Mouse (Mus musculus) lung, embryonic 14.5 days (tissue): ENCODE measurements around the gene Igfbp5. TPM values are rescaled to one million over a fixed set of nuclear protein-coding genes. Genes with fewer than 3 reads are reported as not detected.

Experiments
- ATAC-seq: fragments of 200-750 bp; cut with Nextera tagmentation; 2 replicates; pipeline ENCODE4 v1.8.0; 2017; ENCODE audit warnings: mild to moderate bottlenecking, moderate TSS enrichment, moderate library complexity; ENCODE audit not compliant: insufficient read depth
- DNase-seq: peaks from one replicate; pipeline ENCODE4 v3.0.0-alpha.2; 2015
- H3K27ac ChIP-seq: fragments of 300-500 bp; sonication (generic); 2 replicates; pipeline ENCODE4 v1.5.1; 2014; ENCODE audit warnings: low read depth, mild to moderate bottlenecking, moderate library complexity
- H3K27me3 ChIP-seq: fragments of 300-500 bp; sonication (generic); 2 replicates; pipeline ENCODE4 v1.6.1; 2014; ENCODE audit warnings: low read length, control low read depth; ENCODE audit not compliant: insufficient read depth
- H3K36me3 ChIP-seq: fragments of 300-500 bp; sonication (generic); 2 replicates; pipeline ENCODE4 v1.6.1; 2014; ENCODE audit warnings: control low read depth; ENCODE audit not compliant: insufficient read depth
- H3K4me1 ChIP-seq: fragments of 300-500 bp; sonication (generic); 2 replicates; pipeline ENCODE4 v1.6.1; 2014; ENCODE audit warnings: antibody characterized with exemption, control low read depth; ENCODE audit not compliant: insufficient read depth
- H3K4me2 ChIP-seq: fragments of 300-500 bp; sonication (generic); 2 replicates; pipeline ENCODE4 v1.6.1; 2014; ENCODE audit warnings: mild to moderate bottlenecking
- H3K4me3 ChIP-seq: fragments of 300-500 bp; sonication (generic); 2 replicates; pipeline ENCODE4 v1.5.1; 2014; ENCODE audit warnings: low read depth, low read length
- H3K9ac ChIP-seq: fragments of 300-500 bp; sonication (generic); 2 replicates; pipeline ENCODE4 v1.6.1; 2014
- H3K9me3 ChIP-seq: fragments of 300-500 bp; sonication (generic); 2 replicates; pipeline ENCODE4 v1.6.1; 2016; ENCODE audit warnings: low read depth, low read length, control low read depth
- CTCF ChIP-seq: IDR thresholded peaks from 2 replicates; pipeline ENCODE4 v1.5.1; 2016; ENCODE audit warnings: antibody characterized with exemption, low read depth
- WGBS: fragments of 180-500 bp; shearing (Covaris S2); extraction: QIAGEN DNeasy Blood & Tissue Kit; methylation state at CpG from one replicate; pipeline ENCODE4 v1.1.7; 2014; 5-methylcytosine and 5-hydroxymethylcytosine counted together
- polyA plus RNA-seq: library from polyadenylated mRNA; unstranded; fragments of >200 nt; fragmentation: Nextera tagmentation; extraction: Ambion mirVana; gene quantifications from 2 replicates; pipeline ENCODE4 v1.2.1, GENCODE M21; 2014

Igfbp5 gene
- polyA plus RNA-seq, 1 experiment from 2014 or later = 48.5 TPM

- ATAC-seq (peak; percentile 50), DNase-seq (peak; percentile 83)
- Histone ChIP-seq H3K36me3 (peaks cover 1% of the 10 kb centered on the region; the same call in 1 of the 2 replicates), H3K4me3 (peak overlapping the region; percentile 59), H3K27ac (peak overlapping the region; percentile 93; the same call in 1 of the 2 replicates), H3K4me1 (no peaks in the 10 kb centered on the region; the same call in 1 of the 2 replicates), H3K4me2 (peak overlapping the region; percentile 87), H3K27me3 (peaks cover 14% of the 10 kb centered on the region), H3K9me3 (no peaks in the 10 kb centered on the region), H3K9ac (peak overlapping the region; percentile 74; the same call in 1 of the 2 replicates)
- under 1% methylated on average over 8 of the region's 8 CpGs for WGBS
- TF ChIP-seq CTCF = no peak
Measured at GRCm38 (mm10) chr1:72872521-72872920, 2.2 kb downstream of the Igfbp5 start.

GRCm38 (mm10) chr1:72871697-72872411 is 2.8 kb downstream of the Igfbp5 start:
- TF ChIP-seq CTCF = no peak
- Histone ChIP-seq H3K4me3 (peak overlapping the region; percentile 59), H3K27ac (peak overlapping the region; percentile 55), H3K9me3 (no peaks in the 10 kb centered on the region), H3K27me3 (peaks cover 14% of the 10 kb centered on the region), H3K4me1 (no peaks in the 10 kb centered on the region; the same call in 1 of the 2 replicates), H3K36me3 (peaks cover 6% of the 10 kb centered on the region), H3K9ac (peak overlapping the region; percentile 47), H3K4me2 (peak overlapping the region; percentile 87)
- DNase-seq = peak; percentile 55
- under 1% methylated on average over 34 of the region's 34 CpGs for WGBS
- no peak for ATAC-seq

DNA sequence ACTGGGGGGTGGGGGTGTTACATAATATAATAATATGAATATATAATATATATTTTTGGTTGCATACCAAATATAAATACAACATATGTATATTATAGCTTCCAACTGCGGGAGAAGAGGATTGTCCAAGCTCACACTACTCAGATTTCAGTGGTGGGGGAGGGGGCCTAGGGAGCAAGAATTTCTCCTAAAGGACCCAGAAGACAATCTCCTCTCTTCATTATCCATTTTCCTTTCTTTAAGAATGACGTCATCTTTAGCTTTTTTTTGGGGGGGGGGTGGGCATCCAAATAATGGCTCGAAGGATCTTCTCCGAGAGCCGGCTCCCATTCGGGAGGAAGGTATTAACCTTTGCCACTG is 3.4 kb downstream of the Igfbp5 start:
- Histone ChIP-seq H3K4me3 (peak overlapping the region; percentile 59), H3K4me2 (peak overlapping the region; percentile 87), H3K9me3 (no peaks in the 10 kb centered on the region), H3K27ac (peak overlapping the region; percentile 55; the same call in 1 of the 2 replicates), H3K27me3 (peaks cover 14% of the 10 kb centered on the region), H3K36me3 (peaks cover 8% of the 10 kb centered on the region), H3K9ac (peak overlapping the region; percentile 47; the same call in 1 of the 2 replicates), H3K4me1 (no peaks in the 10 kb centered on the region; the same call in 1 of the 2 replicates)
- TF ChIP-seq CTCF = no peak
- ATAC-seq (peak; percentile 6; the same call in 1 of the 2 replicates), DNase-seq (no peak)
- WGBS = 0% methylated on average over 6 of the region's 6 CpGs

- H3K9me3 ChIP-seq = no peaks in the 10 kb centered on the region
- peak; percentile 96 for DNase-seq
- H3K9ac ChIP-seq = peak overlapping the region; percentile 27; the same call in 1 of the 2 replicates
- peak; percentile 52 for ATAC-seq
- H3K27me3 ChIP-seq = peaks cover 14% of the 10 kb centered on the region
- under 1% methylated on average over 20 of the region's 20 CpGs for WGBS
- no peaks in the 10 kb centered on the region; the same call in 1 of the 2 replicates for H3K4me1 ChIP-seq
- peaks cover 8% of the 10 kb centered on the region for H3K36me3 ChIP-seq
- peak overlapping the region; percentile 63 for H3K27ac ChIP-seq
- H3K4me2 ChIP-seq = peak overlapping the region; percentile 87
- TF ChIP-seq CTCF = no peak
- peak overlapping the region; percentile 59 for H3K4me3 ChIP-seq
Measured at GRCm38 (mm10) chr1:72870615-72871336, 3.9 kb downstream of the Igfbp5 start.

- Histone ChIP-seq H3K27ac (peak overlapping the region; percentile 63; the same call in 1 of the 2 replicates), H3K9me3 (no peaks in the 10 kb centered on the region), H3K4me3 (peak overlapping the region; percentile 59), H3K4me1 (no peaks in the 10 kb centered on the region), H3K4me2 (peak overlapping the region; percentile 87), H3K9ac (peak overlapping the region; percentile 27), H3K36me3 (peaks cover 10% of the 10 kb centered on the region), H3K27me3 (peaks cover 14% of the 10 kb centered on the region)
- DNase-seq = peak; percentile 89
- peak; percentile 18 for ATAC-seq
- 0 out of 2 replicates have a peak, but pooled peaks have one; percentile 3 for TF ChIP-seq CTCF
- WGBS = 7% methylated on average over 22 of the region's 22 CpGs
Measured at GRCm38 (mm10) chr1:72869681-72870614, 4.7 kb downstream of the Igfbp5 start.

GRCm38 (mm10) chr1:72869275-72869674 is 5.4 kb downstream of the Igfbp5 start:
- Histone ChIP-seq H3K4me1 (no peaks in the 10 kb centered on the region), H3K4me2 (peak overlapping the region; percentile 1; the same call in 1 of the 2 replicates), H3K9ac (no peak overlapping the region), H3K36me3 (peaks cover 15% of the 10 kb centered on the region), H3K27ac (no peak overlapping the region), H3K27me3 (peaks cover 14% of the 10 kb centered on the region), H3K4me3 (no peak overlapping the region), H3K9me3 (no peaks in the 10 kb centered on the region)
- TF ChIP-seq CTCF = no peak
- ATAC-seq = no peak
- DNase-seq = no peak
